Mouse (Mus musculus) neural tube, embryonic 12.5 days (tissue): ENCODE data around the gene Rad50. TPM values are rescaled to one million over a fixed set of nuclear protein-coding genes. Genes with fewer than 3 reads are reported as not detected.

Source experiments
- ATAC-seq: fragments of 200-750 bp; cut with Nextera tagmentation; 2 replicates; pipeline ENCODE4 v1.8.0; 2017; ENCODE audit warnings: low read depth, mild to moderate bottlenecking, moderate TSS enrichment, moderate library complexity; ENCODE audit not compliant: low FRiP score
- H3K27ac ChIP-seq: fragments of 300-500 bp; sonication (generic); 2 replicates; pipeline ENCODE4 v1.5.1; 2016
- H3K27me3 ChIP-seq: fragments of 300-500 bp; sonication (generic); replicated peaks from 2 replicates; pipeline ENCODE4 v1.6.1; 2016; ENCODE audit warnings: mild to moderate bottlenecking
- H3K36me3 ChIP-seq: fragments of 300-500 bp; sonication (generic); 2 replicates; pipeline ENCODE4 v1.6.1; 2016; ENCODE audit warnings: mild to moderate bottlenecking
- H3K4me1 ChIP-seq: fragments of 300-500 bp; sonication (generic); 2 replicates; pipeline ENCODE4 v1.6.1; 2016
- H3K4me2 ChIP-seq: fragments of 300-500 bp; sonication (generic); replicated peaks from 2 replicates; pipeline ENCODE4 v1.6.1; 2016; ENCODE audit warnings: mild to moderate bottlenecking
- H3K4me3 ChIP-seq: fragments of 300-500 bp; sonication (generic); 2 replicates; pipeline ENCODE4 v1.5.1; 2016
- H3K9ac ChIP-seq: fragments of 300-500 bp; sonication (generic); 2 replicates; pipeline ENCODE4 v1.6.1; 2016; ENCODE audit warnings: mild to moderate bottlenecking
- H3K9me3 ChIP-seq: fragments of 300-500 bp; sonication (generic); 2 replicates; pipeline ENCODE4 v1.6.1; 2016; ENCODE audit warnings: mild to moderate bottlenecking
- WGBS: fragments of 180-500 bp; shearing (Covaris S2); methylation state at CpG from one replicate; pipeline ENCODE4 v1.1.7; 2016; 5-methylcytosine and 5-hydroxymethylcytosine counted together
- polyA plus RNA-seq: library from polyadenylated mRNA; unstranded; fragments of >200 nt; fragmentation: Nextera tagmentation; extraction: Ambion mirVana; gene quantifications from 2 replicates; pipeline ENCODE4 v1.2.1, GENCODE M21; 2016

The Rad50 gene
- 15.4 and 18.2 TPM in 2 replicates for polyA plus RNA-seq

DNA sequence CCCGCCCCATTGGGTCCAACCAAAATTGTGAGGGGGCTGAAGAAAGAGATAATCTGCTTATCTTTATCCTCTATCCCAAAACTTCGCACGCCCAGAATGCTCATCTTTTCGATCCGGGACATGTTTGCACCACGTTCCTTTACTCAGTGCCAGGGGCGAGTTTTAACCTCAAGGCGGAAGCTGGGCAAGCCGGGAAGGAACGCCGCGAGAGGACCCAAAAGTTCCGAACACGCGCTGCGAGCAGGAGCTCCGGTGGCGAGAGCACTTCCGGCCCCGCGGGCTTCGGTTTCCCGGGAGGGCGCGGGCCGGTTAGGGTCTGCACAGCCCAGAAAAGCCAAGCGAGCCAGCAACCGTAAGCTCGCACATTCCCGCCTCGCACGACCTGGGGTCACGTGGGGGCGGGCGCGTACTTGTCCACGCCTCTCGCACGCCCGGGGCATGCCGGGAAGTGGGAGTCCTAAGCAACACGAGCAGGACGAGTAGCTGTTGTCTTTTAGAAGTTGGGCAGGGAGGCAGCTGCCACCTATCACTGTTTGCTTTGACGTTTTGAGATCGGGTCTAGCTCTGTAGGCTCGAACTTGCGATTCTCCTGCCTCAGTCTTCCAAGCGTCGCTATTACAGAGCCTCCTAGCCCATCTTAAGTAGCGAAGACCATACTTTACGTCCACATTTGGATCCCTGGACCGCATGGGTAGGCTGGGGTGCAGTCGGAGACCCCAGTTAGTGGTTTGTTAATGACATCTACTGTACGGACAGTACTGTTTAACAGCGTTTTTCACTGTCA, at the start of gene Rad50:
Rad50 (minus strand) TSS at position 386 of the 784 bp plus-strand sequence.
- H3K27ac ChIP-seq: no peak within 1 kb of the TSS
- WGBS: 5% methylated on average over 55 of the region's 55 CpGs
- ATAC-seq: peak; percentile 95

DNA sequence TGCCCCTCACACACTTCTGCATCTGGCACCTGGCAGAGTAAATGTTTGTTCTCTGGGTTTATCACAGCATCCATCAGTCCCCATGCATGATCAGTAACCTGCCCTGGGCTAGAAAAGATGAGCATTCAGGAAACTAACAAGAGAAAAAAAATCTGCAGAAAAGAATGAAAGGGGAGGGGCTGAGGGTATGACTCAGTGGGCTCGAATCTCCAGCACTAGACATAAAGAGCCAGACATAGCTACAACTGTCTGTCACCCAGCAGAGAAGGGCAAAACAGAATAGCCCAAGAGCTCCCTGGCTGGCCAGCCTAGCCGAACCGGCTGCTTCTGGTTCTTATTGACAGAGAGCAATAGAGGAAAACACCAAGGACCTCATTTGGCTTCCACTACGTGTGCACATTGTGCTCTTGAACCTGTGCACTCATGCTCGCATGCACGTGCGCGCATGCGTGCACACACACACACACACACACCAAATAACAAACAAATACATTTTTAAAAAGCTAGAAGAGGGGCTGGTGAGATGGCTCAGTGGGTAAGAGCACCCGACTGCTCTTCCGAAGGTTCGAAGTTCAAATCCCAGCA, 48.0 kb upstream of the Rad50 start:
- no peak for ATAC-seq
- Histone ChIP-seq H3K4me2 (no peak overlapping the region), H3K36me3 (no peaks in the 10 kb centered on the region), H3K4me1 (no peaks in the 10 kb centered on the region), H3K4me3 (no peak overlapping the region), H3K27ac (no peak overlapping the region), H3K27me3 (peaks cover 14% of the 10 kb centered on the region), H3K9ac (no peak overlapping the region), H3K9me3 (no peaks in the 10 kb centered on the region)
- WGBS: 85% methylated on average over 12 of the region's 12 CpGs

More for the DNA sequence above, at the start of gene Rad50:
- H3K4me3 ChIP-seq: peak within 1 kb of the TSS; percentile 68
- peak within 1 kb of the TSS; percentile 69 for H3K9ac ChIP-seq
- H3K4me1 ChIP-seq: 0 out of 2 replicates have a peak, but pooled peaks cover 8% of the 10 kb centered on the region
- peak within 1 kb of the TSS; percentile 96 for H3K4me2 ChIP-seq
- H3K27me3 ChIP-seq: no peaks in the 10 kb centered on the region
- H3K36me3 ChIP-seq: no peaks in the 10 kb centered on the region
- H3K9me3 ChIP-seq: no peaks in the 10 kb centered on the region

DNA sequence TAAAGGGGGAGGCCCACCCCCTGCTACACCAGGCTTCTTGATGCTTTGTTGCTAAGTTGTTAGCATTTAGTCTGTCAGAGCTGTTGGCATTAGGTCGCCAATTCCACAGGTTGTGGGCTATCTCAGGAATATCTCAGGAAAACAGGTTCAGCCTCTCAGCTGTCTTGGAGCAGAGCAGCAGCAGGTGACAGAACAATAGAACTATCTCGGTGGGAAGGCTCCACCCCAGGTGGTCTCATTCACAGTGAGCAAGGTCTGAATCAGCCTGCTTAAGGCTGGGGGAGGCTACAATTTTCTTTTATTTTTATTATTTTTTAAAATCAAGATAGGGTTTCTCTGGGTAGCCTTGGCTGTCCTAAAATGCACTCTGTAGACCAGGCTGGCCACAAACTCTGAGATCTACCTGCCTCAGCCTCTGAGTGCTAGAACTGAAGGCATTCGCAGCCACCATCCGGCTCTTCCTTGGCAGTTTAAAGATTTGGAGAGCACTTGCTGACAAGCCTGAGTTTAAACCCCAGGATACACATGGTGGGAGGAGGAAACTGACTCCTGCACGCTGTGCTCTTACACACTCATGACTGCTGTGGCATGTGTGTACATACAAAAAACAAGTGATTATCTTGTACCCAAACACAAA, 42.7 kb upstream of the Rad50 start:
- Histone ChIP-seq H3K27ac (no peak overlapping the region), H3K4me1 (no peaks in the 10 kb centered on the region), H3K4me2 (no peak overlapping the region), H3K9me3 (no peaks in the 10 kb centered on the region), H3K4me3 (no peak overlapping the region), H3K9ac (no peak overlapping the region), H3K36me3 (no peaks in the 10 kb centered on the region), H3K27me3 (no peaks in the 10 kb centered on the region)
- ATAC-seq: no peak
- WGBS: 46% methylated on average over 5 of the region's 5 CpGs

GRCm38 (mm10) chr11:53749306-53749705, 42.2 kb upstream of the Rad50 start:
- Histone ChIP-seq H3K9me3 (no peaks in the 10 kb centered on the region), H3K36me3 (no peaks in the 10 kb centered on the region), H3K4me2 (no peak overlapping the region), H3K9ac (no peak overlapping the region), H3K4me3 (no peak overlapping the region), H3K27me3 (no peaks in the 10 kb centered on the region), H3K4me1 (no peaks in the 10 kb centered on the region), H3K27ac (no peak overlapping the region)
- WGBS: 72% methylated on average over 4 of the region's 4 CpGs
- ATAC-seq: no peak

- H3K4me1 ChIP-seq: no peaks in the 10 kb centered on the region
- no peak overlapping the region for H3K4me2 ChIP-seq
- H3K9me3 ChIP-seq: no peaks in the 10 kb centered on the region
- 88% methylated on average over 6 of the region's 6 CpGs for WGBS
- H3K9ac ChIP-seq: no peak overlapping the region
- no peaks in the 10 kb centered on the region for H3K36me3 ChIP-seq
- ATAC-seq: no peak
- no peaks in the 10 kb centered on the region for H3K27me3 ChIP-seq
- no peak overlapping the region for H3K27ac ChIP-seq
- no peak overlapping the region for H3K4me3 ChIP-seq
These were observed 41.5 kb upstream of the Rad50 start for GRCm38 (mm10) chr11:53748614-53749013.

DNA sequence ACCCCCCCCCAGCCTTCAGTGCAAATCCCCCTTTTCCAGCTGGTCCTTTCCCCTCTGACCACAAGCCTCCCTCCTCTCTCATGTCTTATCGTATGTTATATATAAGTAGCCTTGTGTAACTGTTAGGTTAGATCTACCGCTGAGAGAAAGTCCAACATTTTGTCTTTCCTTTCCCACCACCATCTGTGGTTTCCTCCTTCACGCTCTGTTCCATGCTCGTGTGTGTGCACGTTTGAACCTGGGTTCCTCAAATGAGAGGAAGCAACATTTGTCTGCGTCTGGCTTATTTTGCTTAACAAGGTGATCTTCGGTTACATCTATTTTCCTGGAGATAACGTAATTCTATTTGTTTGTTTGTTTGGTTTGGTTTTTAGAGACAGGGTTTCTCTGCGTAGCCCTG, 40.9 kb upstream of the Rad50 start:
- no peak for ATAC-seq
- H3K4me1 ChIP-seq: no peaks in the 10 kb centered on the region
- no peak overlapping the region for H3K4me2 ChIP-seq
- no peaks in the 10 kb centered on the region for H3K36me3 ChIP-seq
- H3K27ac ChIP-seq: no peak overlapping the region
- H3K27me3 ChIP-seq: no peaks in the 10 kb centered on the region
- WGBS: 93% methylated on average over 9 of the region's 9 CpGs
- no peak overlapping the region for H3K9ac ChIP-seq
- H3K9me3 ChIP-seq: no peaks in the 10 kb centered on the region
- H3K4me3 ChIP-seq: no peak overlapping the region

DNA sequence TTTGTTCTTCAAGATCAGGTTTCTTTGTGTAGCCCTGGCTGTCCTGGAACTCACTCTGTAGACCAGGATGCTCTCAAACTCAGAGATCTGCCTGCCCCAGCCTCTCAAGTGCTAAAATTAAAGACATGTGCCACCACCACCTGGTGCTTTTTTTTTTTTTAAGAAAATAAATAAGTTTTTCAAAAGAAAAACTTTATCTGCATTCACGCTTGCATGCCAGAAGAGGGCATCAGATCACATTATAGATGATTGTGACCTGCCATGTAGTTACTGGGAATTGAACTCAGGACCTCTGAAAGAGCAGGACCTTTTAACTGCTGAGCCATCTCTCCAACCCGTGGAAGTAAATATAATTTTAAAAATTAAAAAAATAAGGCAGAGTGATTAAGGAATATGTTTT, 38.1 kb upstream of the Rad50 start:
- H3K4me3 ChIP-seq: no peak overlapping the region
- WGBS: 92% methylated on average over 2 of the region's 2 CpGs
- no peaks in the 10 kb centered on the region for H3K4me1 ChIP-seq
- no peak overlapping the region for H3K9ac ChIP-seq
- H3K36me3 ChIP-seq: no peaks in the 10 kb centered on the region
- no peaks in the 10 kb centered on the region for H3K9me3 ChIP-seq
- no peak for ATAC-seq
- no peak overlapping the region for H3K27ac ChIP-seq
- H3K4me2 ChIP-seq: no peak overlapping the region
- H3K27me3 ChIP-seq: no peaks in the 10 kb centered on the region

GRCm38 (mm10) chr11:53742353-53742752, 35.2 kb upstream of the Rad50 start:
- WGBS: 52% methylated on average over 5 of the region's 5 CpGs
- no peak for ATAC-seq
- no peaks in the 10 kb centered on the region for H3K9me3 ChIP-seq
- H3K9ac ChIP-seq: no peak overlapping the region
- H3K4me1 ChIP-seq: no peaks in the 10 kb centered on the region
- no peak overlapping the region for H3K4me3 ChIP-seq
- H3K36me3 ChIP-seq: no peaks in the 10 kb centered on the region
- no peaks in the 10 kb centered on the region for H3K27me3 ChIP-seq
- H3K4me2 ChIP-seq: no peak overlapping the region
- no peak overlapping the region for H3K27ac ChIP-seq

DNA sequence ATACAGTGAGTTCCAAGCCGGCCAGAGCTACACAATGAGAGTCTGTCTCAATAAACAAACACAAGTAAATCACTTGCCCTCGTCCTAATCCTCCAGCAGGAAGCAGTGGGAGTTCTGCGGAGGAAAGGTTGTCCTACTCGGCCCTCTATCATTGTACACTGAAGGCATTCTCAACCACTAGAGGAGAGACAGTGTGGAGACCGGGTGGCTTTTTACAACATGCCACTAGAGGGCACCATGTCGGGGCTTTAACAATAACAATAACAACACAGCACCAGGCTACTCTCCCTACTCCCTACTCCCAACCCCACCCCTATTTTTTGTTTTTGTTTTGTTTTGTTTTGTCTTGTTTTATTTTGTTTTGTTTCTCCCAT, 30.4 kb upstream of the Rad50 start:
- no peak overlapping the region for H3K9ac ChIP-seq
- H3K36me3 ChIP-seq: no peaks in the 10 kb centered on the region
- ATAC-seq: no peak
- WGBS: 47% methylated on average over 6 of the region's 6 CpGs
- H3K27ac ChIP-seq: no peak overlapping the region
- H3K27me3 ChIP-seq: no peaks in the 10 kb centered on the region
- H3K9me3 ChIP-seq: no peaks in the 10 kb centered on the region
- H3K4me3 ChIP-seq: no peak overlapping the region
- H3K4me2 ChIP-seq: no peak overlapping the region
- no peaks in the 10 kb centered on the region for H3K4me1 ChIP-seq

DNA sequence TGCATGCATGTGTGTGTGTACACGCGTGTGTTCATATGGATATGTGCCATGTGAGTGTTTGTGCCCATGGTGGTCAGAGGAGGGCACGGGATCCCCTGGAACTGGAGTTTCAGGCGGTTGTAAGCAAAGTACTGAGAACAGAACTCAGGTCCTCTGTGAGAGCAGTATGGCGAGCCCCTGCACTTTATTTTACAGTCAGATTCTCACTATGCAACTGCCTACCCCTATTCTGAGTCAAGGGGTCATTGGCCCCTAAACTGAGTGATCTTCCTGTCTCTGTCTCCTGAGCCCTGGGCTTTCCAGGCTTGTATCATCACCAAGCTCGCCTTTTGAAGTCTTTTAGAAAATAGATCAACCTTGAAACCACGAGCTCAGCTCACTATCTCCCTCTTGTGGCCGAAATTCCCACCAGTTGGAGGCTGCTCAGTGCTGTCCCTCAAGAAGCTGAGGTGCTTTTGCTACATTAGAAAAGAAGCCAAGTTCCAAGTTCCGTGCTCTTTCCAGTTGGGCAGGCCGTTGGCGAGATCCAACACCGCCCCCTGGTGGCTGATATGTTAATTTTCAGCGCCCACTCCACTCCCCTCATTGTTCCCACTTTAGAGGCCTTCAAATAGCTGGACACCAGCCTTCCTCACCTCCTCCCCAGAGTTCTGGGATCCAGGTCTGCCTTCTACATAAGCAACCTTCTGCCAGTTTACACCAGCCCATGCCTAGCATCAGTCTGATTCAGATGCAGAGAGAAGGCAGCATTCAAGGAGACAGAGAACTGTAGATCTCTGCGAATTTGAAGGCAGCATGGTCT, 29.9 kb upstream of the Rad50 start:
- Histone ChIP-seq H3K4me2 (no peak overlapping the region), H3K27me3 (no peaks in the 10 kb centered on the region), H3K4me1 (no peaks in the 10 kb centered on the region), H3K9ac (no peak overlapping the region), H3K36me3 (no peaks in the 10 kb centered on the region), H3K4me3 (no peak overlapping the region), H3K27ac (no peak overlapping the region), H3K9me3 (no peaks in the 10 kb centered on the region)
- 52% methylated on average over 14 of the region's 14 CpGs for WGBS
- ATAC-seq: 0 out of 2 replicates have a peak, but pooled peaks have one; percentile 63

DNA sequence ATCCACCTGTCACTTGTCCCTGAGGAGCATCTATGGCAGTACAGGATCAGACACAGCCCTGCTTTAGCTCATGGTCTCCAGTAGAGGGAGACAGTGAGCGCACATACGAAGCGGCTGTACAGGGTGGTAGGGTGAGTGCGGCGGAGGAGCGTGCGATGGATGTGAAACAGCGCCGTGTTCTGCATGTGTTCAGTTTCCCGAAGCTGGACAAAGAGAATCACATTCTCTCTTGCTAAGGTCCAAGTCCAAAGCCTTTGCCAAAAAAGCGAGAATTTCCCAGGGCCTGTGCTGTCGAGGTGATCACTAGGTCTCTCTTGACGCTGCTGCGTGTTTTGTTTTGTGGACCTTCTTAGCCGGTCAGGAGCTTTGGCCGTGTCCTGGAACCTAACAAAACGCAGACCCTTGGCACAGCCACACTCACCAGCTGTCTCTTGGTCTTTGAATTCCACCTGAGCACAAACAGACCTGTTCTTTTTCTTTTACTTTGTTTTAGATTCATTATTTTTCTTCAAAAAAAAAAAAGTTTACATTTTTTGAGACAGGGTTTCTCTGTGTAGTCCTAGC, 28.6 kb upstream of the Rad50 start:
- 25% methylated on average over 17 of the region's 17 CpGs for whole genome bisulfite sequencing

More for the DNA sequence above, 28.6 kb upstream of the Rad50 start:
- Histone ChIP-seq H3K9ac (peak overlapping the region; percentile 35; the same call in 1 of the 2 replicates), H3K4me3 (no peak overlapping the region), H3K4me1 (no peaks in the 10 kb centered on the region), H3K27ac (no peak overlapping the region), H3K4me2 (peak overlapping the region; percentile 50), H3K36me3 (no peaks in the 10 kb centered on the region), H3K27me3 (no peaks in the 10 kb centered on the region), H3K9me3 (no peaks in the 10 kb centered on the region)
- peak; percentile 71 for ATAC-seq
